In genomic region chr4:56362121-56362520, GRCm38 (mm10) we compare ENCODE assay signal across 10 mouse cellular contexts.
DNase-seq lines count a peak whose midpoint lies in the region; ATAC-seq lines count a peak whose summit lies in the region.
"Had no signal": no experiment of that assay in that cellular context is flagged by ENCODE, and none has a peak within 500 bp of the region (broad histone marks: within the 10 kb centered on the region; RNA-seq: fewer than 3 reads in every experiment).

No protein-coding gene starts in this region.

- peak; percentile 75 for DNase-seq in forebrain, embryonic 14.5 days (ENCODE audit: low spot score)
- DNase-seq in kidney, adult 9 months, result peak; percentile 13
- DNase-seq in 3T3-L1 (ENCODE audit: low read depth, low spot score), result peak; percentile 38
- peak; percentile 31 for DNase-seq in brain, adult 2 months (ENCODE audit: low read depth, low spot score)
- DNase-seq in yolk sac, embryonic 10.5 days (ENCODE audit: low spot score), result no peak
- DNase-seq: heart, postnatal 14 days; right cerebral cortex, postnatal 14 days had no signal

- H3K4me3 ChIP-seq in forebrain, embryonic 14.5 days (ENCODE audit: low read depth, low read length), result no peak overlapping the region
- H3K4me3 ChIP-seq in forebrain, embryonic 15.5 days, result no peak overlapping the region
- no peak overlapping the region for H3K4me3 ChIP-seq in kidney, embryonic 15.5 days (replicated peaks)

- no peaks in the 10 kb centered on the region for H3K27me3 ChIP-seq in forebrain, embryonic 14.5 days (replicated peaks; ENCODE audit: control insufficient read depth, insufficient read depth, low read length)
- no peaks in the 10 kb centered on the region for H3K27me3 ChIP-seq in forebrain, embryonic 15.5 days
- H3K27me3 ChIP-seq in kidney, embryonic 15.5 days, result no peaks in the 10 kb centered on the region

- WGBS in forebrain, embryonic 14.5 days, result 53% methylated on average over 6 of the region's 6 CpGs
- 52% methylated on average over 6 of the region's 6 CpGs for WGBS in forebrain, embryonic 15.5 days
- 47% methylated on average over 6 of the region's 6 CpGs for WGBS in kidney, embryonic 15.5 days

- no peak overlapping the region for H3K9ac ChIP-seq in forebrain, embryonic 14.5 days (ENCODE audit: low read length)
- no peak overlapping the region for H3K9ac ChIP-seq in forebrain, embryonic 15.5 days (replicated peaks)
- H3K9ac ChIP-seq in kidney, embryonic 15.5 days, result no peak overlapping the region

- no peak for ATAC-seq in forebrain, embryonic 14.5 days
- no peak for ATAC-seq in forebrain, embryonic 15.5 days (replicated peaks)
- ATAC-seq in kidney, embryonic 15.5 days (replicated peaks; ENCODE audit: low FRiP score), result no peak
- ATAC-seq in monocyte, adult 5-6 weeks (replicated peaks; ENCODE audit: insufficient number of reproducible peaks, low FRiP score, low TSS enrichment, poor library complexity, severe bottlenecking), result no peak

- no peaks in the 10 kb centered on the region for H3K9me3 ChIP-seq in forebrain, embryonic 14.5 days (replicated peaks; ENCODE audit: control insufficient read depth, low read length)
- H3K9me3 ChIP-seq in forebrain, embryonic 15.5 days, result no peaks in the 10 kb centered on the region
- no peaks in the 10 kb centered on the region for H3K9me3 ChIP-seq in kidney, embryonic 15.5 days (replicated peaks)

- H3K4me2 ChIP-seq in forebrain, embryonic 14.5 days (ENCODE audit: low read length), result no peak overlapping the region
- H3K4me2 ChIP-seq in forebrain, embryonic 15.5 days (replicated peaks), result no peak overlapping the region
- no peak overlapping the region for H3K4me2 ChIP-seq in kidney, embryonic 15.5 days

- H3K36me3 ChIP-seq in forebrain, embryonic 14.5 days (ENCODE audit: control insufficient read depth, insufficient read depth, low read length), result no peaks in the 10 kb centered on the region
- H3K36me3 ChIP-seq in forebrain, embryonic 15.5 days, result no peaks in the 10 kb centered on the region
- no peaks in the 10 kb centered on the region for H3K36me3 ChIP-seq in kidney, embryonic 15.5 days

- H3K4me1 ChIP-seq in forebrain, embryonic 14.5 days (ENCODE audit: control insufficient read depth, insufficient read depth, low read length), result no peaks in the 10 kb centered on the region
- H3K4me1 ChIP-seq in forebrain, embryonic 15.5 days, result no peaks in the 10 kb centered on the region
- no peaks in the 10 kb centered on the region for H3K4me1 ChIP-seq in kidney, embryonic 15.5 days

- H3K27ac ChIP-seq in forebrain, embryonic 14.5 days (ENCODE audit: low read depth, low read length), result no peak overlapping the region
- H3K27ac ChIP-seq in forebrain, embryonic 15.5 days (replicated peaks), result no peak overlapping the region
- H3K27ac ChIP-seq in kidney, embryonic 15.5 days, result no peak overlapping the region
